Mouse (Mus musculus) ES-Bruce4 (cell line): ENCODE data around the gene Anxa11. TPM values are rescaled to one million over a fixed set of nuclear protein-coding genes. Genes with fewer than 3 reads are reported as not detected.
"Not testable (repeated sequence)": the region's sequence is repeated elsewhere in the genome, so short reads cannot be mapped to it uniquely, and the experiment has no call there.

Experiments
- H3K27ac ChIP-seq: 2 replicates; pipeline ENCODE4 v1.5.1; 2012; ENCODE audit warnings: low read length, inconsistent platforms; ENCODE audit not compliant: insufficient read depth
- H3K27me3 ChIP-seq: 2 replicates; pipeline ENCODE4 v1.6.1; 2012; ENCODE audit warnings: mild to moderate bottlenecking, low read length, inconsistent platforms; ENCODE audit not compliant: control insufficient read depth, poor library complexity, insufficient read depth, severe bottlenecking
- H3K36me3 ChIP-seq: 2 replicates; pipeline ENCODE4 v1.6.1; 2012; ENCODE audit warnings: inconsistent platforms, mild to moderate bottlenecking, low read length, moderate library complexity; ENCODE audit not compliant: control insufficient read depth, poor library complexity, insufficient read depth, severe bottlenecking
- H3K4me1 ChIP-seq: one replicate; pipeline ENCODE4 v1.8.1; 2011; ENCODE audit warnings: low read length; ENCODE audit not compliant: control insufficient read depth, insufficient read depth
- H3K4me3 ChIP-seq: 2 replicates; pipeline ENCODE4 v1.5.1; 2011; ENCODE audit warnings: low read depth, mild to moderate bottlenecking, low read length
- H3K9ac ChIP-seq: 2 replicates; pipeline ENCODE4 v1.6.1; 2012; ENCODE audit warnings: low read depth, mild to moderate bottlenecking, inconsistent platforms; ENCODE audit not compliant: poor library complexity, severe bottlenecking
- H3K9me3 ChIP-seq: replicated peaks from 2 replicates; pipeline ENCODE4 v1.6.1; 2012; ENCODE audit warnings: mild to moderate bottlenecking, low read length, inconsistent platforms; ENCODE audit not compliant: control insufficient read depth, poor library complexity, insufficient read depth, severe bottlenecking
- polyA plus RNA-seq: library from polyadenylated mRNA; stranded (reverse); fragments of >200 nt; gene quantifications from 2 replicates; pipeline ENCODE4 v1.2.4, GENCODE M21; 2011; ENCODE audit warnings: low read depth; ENCODE audit not compliant: missing spikeins, insufficient read depth, insufficient read length

Gene Anxa11
- polyA plus RNA-seq, 1 experiment, result 106 TPM

GRCm38 (mm10) chr14:25903000-25903399 lies 61.0 kb downstream of the Anxa11 start, which contains the start of gene Plac9a:
Gene Plac9a, minus strand, starts transcription at chr14:25903100.
- not testable (repeated sequence) for H3K4me3 ChIP-seq, H3K4me1 ChIP-seq, H3K36me3 ChIP-seq, H3K9ac ChIP-seq, H3K9me3 ChIP-seq, H3K27ac ChIP-seq, H3K27me3 ChIP-seq

DNA sequence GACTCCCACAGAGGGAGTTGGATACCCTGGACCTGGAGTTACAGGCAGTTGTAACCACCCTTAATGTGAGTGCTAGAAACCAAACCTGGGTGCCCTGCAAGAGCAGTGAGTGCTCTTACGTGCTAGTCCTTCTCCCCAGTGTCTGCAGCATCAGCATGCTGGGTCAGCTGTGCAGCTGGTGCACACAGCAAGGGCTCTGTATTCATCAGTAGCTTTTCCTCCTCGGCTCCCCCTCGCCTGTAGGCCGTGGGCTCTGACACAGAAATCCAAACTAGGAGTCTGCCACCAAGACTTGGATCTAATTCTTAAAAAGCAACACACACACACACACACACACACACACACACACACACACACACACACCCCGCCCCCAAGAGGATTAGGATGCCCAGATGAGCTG lies 63.3 kb downstream of the Anxa11 start:
- not testable (repeated sequence) for H3K27me3 ChIP-seq, H3K27ac ChIP-seq, H3K9me3 ChIP-seq, H3K4me1 ChIP-seq, H3K4me3 ChIP-seq, H3K9ac ChIP-seq, H3K36me3 ChIP-seq

DNA sequence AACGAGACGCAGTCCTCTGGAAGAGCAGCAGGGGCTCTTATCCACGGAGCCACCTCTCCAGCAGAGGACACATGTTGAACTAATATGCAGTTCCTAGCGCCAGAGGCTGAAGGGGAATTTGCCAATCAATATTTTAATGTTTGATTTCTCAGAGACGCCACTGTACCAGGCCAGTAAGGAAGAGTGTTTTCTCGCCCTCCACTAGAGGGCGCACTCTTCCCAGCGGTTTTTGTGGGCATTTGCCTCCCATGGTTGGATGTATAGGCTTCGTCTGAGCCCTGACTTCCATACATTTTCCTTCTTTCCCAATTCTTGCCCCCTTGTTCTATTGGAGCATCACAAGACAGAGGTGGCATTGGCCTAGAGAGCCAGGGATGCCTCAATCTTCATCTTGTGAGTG lies 65.3 kb downstream of the Anxa11 start:
- not testable (repeated sequence) for H3K9ac ChIP-seq, H3K9me3 ChIP-seq, H3K4me3 ChIP-seq

GRCm38 (mm10) chr14:25908976-25909375 lies 67.0 kb downstream of the Anxa11 start:
- not testable (repeated sequence) for H3K9ac ChIP-seq, H3K36me3 ChIP-seq, H3K27me3 ChIP-seq

More for the DNA sequence above, 65.3 kb downstream of the Anxa11 start:
- H3K4me1 ChIP-seq, H3K27ac ChIP-seq, H3K36me3 ChIP-seq, H3K27me3 ChIP-seq: not testable (repeated sequence)

GRCm38 (mm10) chr14:25918427-25919170 lies 76.6 kb downstream of the Anxa11 start:
- H3K4me1 ChIP-seq, H3K27ac ChIP-seq, H3K9me3 ChIP-seq, H3K4me3 ChIP-seq, H3K36me3 ChIP-seq, H3K9ac ChIP-seq, H3K27me3 ChIP-seq: not testable (repeated sequence)

More at GRCm38 (mm10) chr14:25908976-25909375, 67.0 kb downstream of the Anxa11 start:
- H3K4me1 ChIP-seq, H3K27ac ChIP-seq, H3K4me3 ChIP-seq, H3K9me3 ChIP-seq: not testable (repeated sequence)

- not testable (repeated sequence) for H3K9ac ChIP-seq, H3K27me3 ChIP-seq, H3K27ac ChIP-seq, H3K4me3 ChIP-seq, H3K9me3 ChIP-seq, H3K4me1 ChIP-seq, H3K36me3 ChIP-seq
Measured at GRCm38 (mm10) chr14:25926814-25927561, 85.0 kb downstream of the Anxa11 start.

DNA sequence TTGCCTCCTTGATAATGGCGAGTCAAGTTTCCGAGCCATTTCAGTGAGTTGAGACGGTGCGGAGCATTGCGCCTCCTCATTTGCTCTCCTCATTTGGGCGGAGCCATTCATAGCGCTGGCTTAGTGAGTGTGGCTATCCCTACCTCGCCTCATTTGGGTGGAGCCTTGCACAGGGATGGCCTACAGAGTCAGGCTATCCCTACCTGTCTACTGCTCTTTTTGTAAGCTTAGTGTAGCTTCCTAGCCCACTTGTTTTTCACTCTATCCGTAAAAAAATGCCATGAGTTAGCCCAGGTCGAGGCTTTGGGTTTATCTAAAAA lies 85.6 kb downstream of the Anxa11 start, which contains the start of gene Tmem254a:
TSS of gene Tmem254a (minus strand) at position 111 of the 320 bp plus-strand sequence.
- H3K4me1 ChIP-seq, H3K36me3 ChIP-seq, H3K9ac ChIP-seq, H3K9me3 ChIP-seq, H3K4me3 ChIP-seq, H3K27ac ChIP-seq, H3K27me3 ChIP-seq: not testable (repeated sequence)

Other genes starting within 250 kb of the Anxa11 start
- 41.1 and 42.2 TPM in 2 replicates for gene Ppif, start 148.0 kb upstream of the Anxa11 start, polyA plus RNA-seq
- 9.0 and 9.5 TPM in 2 replicates for gene Zcchc24, start 73.1 kb upstream of the Anxa11 start, polyA plus RNA-seq
- gene Plac9a, start 60.9 kb downstream of the Anxa11 start, polyA plus RNA-seq, result 13.9 and 17.1 TPM in 2 replicates
- 9.0 and 12.3 TPM in 2 replicates for gene Tmem254a, start 85.5 kb downstream of the Anxa11 start, polyA plus RNA-seq
- 3.1 TPM in 1 of 2 replicates, not detected in the other for gene Cphx1, start 96.1 kb downstream of the Anxa11 start, polyA plus RNA-seq
- 11.3 and 14.7 TPM in 2 replicates for gene Duxbl1, start 136.4 kb downstream of the Anxa11 start, polyA plus RNA-seq
- 4.1 and 8.3 TPM in 2 replicates for gene Gm9780, start 200.6 kb downstream of the Anxa11 start, polyA plus RNA-seq
- gene Tmem254c, start 225.2 kb downstream of the Anxa11 start, polyA plus RNA-seq, result 6.7 and 16.3 TPM in 2 replicates
- not detected in 2 replicates for gene Cphx2, start 239.4 kb downstream of the Anxa11 start, polyA plus RNA-seq
- 3.9 and 4.3 TPM in 2 replicates for gene Cphx3, start 240.1 kb downstream of the Anxa11 start, polyA plus RNA-seq